Mouse (Mus musculus) heart, adult 8-10 months (tissue): ENCODE results near the gene Palm2. TPM values are rescaled to one million over a fixed set of nuclear protein-coding genes. Genes with fewer than 3 reads are reported as not detected.

Experiments used
- DNase-seq: peaks from one replicate; pipeline ENCODE4 v3.0.0; 2022; ENCODE audit warnings: low spot score
- total RNA-seq, 4 experiments: library from RNA; stranded (reverse); gene quantifications; 2 replicates each; pipeline ENCODE4 v1.2.4; 2022

Palm2 gene
- total RNA-seq, 4 experiments from 2014 or later = 12.3 to 24.6 (median 13.4) TPM

GRCm38 (mm10) chr4:57569069-57569355 is 135.0 kb downstream of the Palm2 start:
- peak; percentile 35 for DNase-seq

- no peak for DNase-seq
Measured at GRCm38 (mm10) chr4:57569711-57570110, 135.7 kb downstream of the Palm2 start.

- DNase-seq = no peak
Measured at GRCm38 (mm10) chr4:57570229-57570628, 136.2 kb downstream of the Palm2 start.

GRCm38 (mm10) chr4:57574181-57574580 is 140.1 kb downstream of the Palm2 start:
- no peak for DNase-seq

DNA sequence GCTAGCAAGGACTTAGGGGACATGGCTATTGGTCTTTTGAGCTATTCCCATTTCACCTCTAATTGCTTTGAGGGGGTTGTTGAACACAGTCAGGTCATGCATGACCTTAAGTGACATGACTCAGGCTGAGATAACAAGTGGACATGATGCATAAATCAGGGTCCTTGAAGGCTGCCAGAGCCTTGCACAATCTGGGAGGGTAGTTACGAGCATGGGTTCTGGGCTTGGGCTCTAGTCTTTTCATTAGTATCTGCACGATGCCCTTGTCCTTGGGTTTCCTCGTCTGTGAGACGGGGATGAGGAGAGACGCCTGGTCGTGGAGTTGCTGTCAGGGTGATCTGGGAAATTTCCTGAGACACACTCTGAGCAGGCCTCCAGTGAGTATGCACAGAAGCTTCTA is 140.6 kb downstream of the Palm2 start:
- no peak for DNase-seq

DNA sequence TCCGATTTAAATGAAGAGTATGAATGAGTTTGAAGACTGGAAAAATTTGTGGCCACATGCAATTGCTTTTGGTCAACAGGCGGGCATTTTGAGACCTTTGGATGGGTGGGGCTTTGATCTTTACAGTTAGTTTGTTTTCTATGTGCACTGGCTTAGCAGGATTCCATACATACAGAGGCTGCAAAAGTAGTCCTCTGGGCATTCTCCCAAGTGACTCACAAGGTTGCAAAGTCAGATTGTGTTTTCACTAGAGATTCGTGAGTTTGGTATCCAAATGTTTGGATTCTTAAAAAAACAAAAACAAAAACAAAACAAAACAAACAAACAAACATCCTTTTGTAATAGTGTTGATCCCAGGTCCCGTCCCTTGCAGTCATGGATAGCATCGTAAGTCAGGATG is 141.6 kb downstream of the Palm2 start:
- no peak for DNase-seq

GRCm38 (mm10) chr4:57576095-57576494 is 142.0 kb downstream of the Palm2 start:
- DNase-seq = no peak

DNA sequence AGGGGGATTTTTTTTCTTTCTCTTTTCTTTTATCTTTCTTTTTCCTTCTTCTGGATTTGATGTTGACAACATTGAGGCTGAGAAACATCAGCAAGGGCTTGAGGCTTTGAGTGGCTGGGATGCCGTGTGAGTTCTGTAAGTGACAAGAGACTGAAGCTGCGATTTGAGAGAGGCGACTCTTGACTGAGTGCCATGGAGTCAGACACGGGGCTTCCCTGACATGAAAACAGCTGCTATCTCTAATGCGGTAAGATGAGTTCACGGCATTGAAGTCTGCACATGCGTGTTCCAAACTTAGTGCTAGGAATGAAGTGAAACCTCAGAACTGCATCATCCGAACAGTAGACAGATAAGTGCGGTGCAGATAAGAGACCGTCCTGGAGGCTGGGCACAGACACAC is 145.6 kb downstream of the Palm2 start:
- no peak for DNase-seq

GRCm38 (mm10) chr4:57585281-57585800 is 151.3 kb downstream of the Palm2 start:
- DNase-seq = no peak

- DNase-seq = no peak
Measured at GRCm38 (mm10) chr4:57586933-57587658, 153.0 kb downstream of the Palm2 start.

- peak; percentile 45 for DNase-seq
Measured at GRCm38 (mm10) chr4:57588356-57588755, 154.3 kb downstream of the Palm2 start.

DNA sequence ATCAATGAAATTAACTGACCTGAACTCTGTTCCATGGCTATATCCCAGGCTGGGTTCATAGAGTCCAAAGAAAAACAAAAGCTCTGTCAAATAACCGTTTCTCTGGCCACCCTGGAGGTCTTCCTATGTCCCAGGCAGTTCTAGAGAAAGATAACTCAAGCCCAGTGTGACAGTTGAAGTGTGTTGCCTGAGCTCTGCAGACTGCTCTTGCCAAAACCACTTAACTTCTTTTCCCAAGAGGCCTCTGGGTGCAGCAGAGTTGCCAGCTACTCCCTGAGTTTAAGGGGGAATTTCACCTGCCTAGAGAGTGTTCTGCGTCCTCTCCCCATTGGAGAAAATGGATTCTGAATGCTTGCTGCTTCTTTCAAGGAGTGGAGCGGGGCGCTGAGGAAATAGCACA is 158.7 kb downstream of the Palm2 start:
- peak; percentile 49 for DNase-seq

GRCm38 (mm10) chr4:57599946-57600345 is 165.9 kb downstream of the Palm2 start:
- DNase-seq = no peak

DNA sequence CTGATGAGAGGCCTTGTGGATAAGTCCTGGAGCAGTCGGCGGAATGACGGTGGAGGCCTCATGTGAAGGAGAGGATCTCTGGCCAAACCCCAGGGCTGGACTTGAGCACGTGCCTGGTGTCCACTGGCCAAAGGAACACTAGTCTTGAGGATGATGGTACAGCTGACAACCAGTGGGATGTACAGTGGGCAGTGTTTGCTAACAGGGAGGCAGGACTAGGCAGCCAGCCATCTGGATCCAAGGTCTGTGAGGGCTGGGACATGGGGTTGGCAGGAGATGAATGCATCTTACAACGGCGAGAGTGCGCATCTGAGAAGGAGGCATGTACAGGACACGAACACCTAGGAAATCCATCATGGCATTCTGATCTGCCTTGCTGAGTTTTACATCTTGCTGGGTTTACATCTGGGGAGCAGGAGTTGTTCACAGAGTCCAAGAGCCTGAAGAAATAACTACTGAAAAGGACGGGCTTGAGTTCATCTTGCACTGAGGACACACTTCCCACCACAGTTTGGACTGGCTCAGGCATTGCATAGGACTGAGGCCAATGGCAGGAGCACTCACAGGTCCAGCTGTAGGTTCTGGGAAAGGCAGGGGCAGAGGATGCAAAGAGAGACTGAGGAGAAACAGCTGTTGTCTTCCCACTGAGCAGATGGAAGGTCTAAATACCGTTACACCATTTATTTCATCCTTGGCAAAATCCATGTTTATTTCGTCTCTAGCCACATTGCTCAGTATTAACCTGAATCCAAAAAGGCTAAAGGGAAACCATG is 166.8 kb downstream of the Palm2 start:
- DNase-seq = no peak

DNA sequence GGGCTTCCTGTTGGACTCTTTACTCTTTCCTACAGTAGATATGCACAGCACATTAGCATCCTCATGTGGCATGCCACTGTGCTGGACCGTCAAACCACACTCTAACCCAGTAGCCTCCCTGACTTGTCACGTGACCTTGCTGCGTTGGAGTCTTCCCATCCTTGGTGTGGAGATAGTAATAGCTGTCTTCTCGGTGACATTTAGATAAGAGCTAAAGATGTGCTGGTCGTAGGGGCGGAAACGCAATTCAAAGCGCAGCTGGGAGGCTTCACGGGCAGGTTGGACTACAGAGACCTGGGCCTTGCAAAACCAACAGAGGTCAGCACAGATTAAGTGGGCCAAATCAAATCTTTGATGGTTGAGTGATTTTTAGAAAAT is 167.4 kb downstream of the Palm2 start:
- no peak for DNase-seq

DNA sequence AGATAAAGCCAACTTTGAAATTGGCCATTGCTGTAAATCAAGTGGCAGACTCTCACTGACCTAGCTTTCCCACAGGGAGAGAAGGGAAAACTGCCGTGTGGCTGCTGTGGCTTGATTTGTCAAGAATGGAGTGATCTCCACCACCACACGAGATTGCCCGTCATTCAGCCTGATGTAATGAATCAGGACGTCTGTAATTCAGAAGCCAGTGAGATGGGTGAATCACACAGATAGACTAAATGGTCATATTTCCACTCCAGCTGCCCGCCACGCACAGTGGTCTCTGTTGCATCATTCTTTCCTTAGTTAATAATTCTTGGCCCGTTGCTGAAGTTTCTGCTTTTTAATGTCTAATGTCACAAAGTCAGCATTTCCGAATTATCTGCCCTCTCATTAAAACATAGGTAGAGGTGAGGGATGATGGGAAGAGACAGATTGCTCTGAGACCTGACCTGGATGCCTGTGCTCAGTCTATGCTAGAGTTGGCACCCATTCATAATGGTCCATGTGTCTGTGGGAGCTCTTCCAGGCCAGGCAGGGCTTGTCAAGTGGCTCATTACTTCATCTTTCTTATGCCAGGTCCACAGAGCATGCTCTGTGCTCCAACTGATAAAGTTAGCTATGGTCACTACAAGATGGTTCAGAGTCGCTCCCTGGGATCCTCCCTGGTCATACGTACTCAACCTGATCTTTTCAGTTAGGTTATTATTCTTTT is 168.0 kb downstream of the Palm2 start:
- peak; percentile 19 for DNase-seq

GRCm38 (mm10) chr4:57606258-57606657 is 172.2 kb downstream of the Palm2 start:
- peak; percentile 52 for DNase-seq

DNA sequence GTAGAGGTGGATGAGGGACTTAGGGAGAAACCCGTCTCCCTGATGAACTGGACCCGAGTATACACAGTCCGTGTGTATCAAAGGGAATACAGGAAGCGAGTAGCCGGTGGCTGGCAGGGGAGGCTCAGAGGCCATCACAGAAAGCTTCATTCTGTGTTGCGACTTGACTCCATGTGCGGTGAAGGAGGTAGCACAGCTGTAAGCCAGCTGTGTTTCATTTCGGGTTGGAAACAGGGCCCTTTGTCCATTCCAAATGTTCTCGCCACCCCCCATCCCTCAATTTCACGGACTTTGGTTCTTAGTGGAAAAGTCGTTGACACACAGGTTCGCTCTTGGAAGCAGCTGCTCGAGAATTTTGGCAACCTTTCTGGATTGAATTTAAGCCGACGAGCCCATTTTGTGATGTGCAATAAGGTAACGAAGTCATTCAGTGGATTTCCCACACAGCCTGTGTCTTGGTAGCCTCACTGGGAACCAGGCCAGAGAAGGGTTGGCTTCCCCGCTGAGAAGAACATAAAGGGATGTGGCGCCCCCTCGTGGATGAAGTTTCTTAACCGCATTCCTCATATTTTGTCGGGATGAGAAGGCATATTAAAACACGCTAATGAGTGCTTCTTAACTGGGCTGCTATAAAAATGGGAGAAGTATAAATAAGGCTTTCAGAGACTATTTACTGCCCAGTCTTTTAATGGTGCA is 173.3 kb downstream of the Palm2 start:
- DNase-seq = peak; percentile 88

GRCm38 (mm10) chr4:57611303-57612077 is 177.4 kb downstream of the Palm2 start:
- peak; percentile 23 for DNase-seq

DNA sequence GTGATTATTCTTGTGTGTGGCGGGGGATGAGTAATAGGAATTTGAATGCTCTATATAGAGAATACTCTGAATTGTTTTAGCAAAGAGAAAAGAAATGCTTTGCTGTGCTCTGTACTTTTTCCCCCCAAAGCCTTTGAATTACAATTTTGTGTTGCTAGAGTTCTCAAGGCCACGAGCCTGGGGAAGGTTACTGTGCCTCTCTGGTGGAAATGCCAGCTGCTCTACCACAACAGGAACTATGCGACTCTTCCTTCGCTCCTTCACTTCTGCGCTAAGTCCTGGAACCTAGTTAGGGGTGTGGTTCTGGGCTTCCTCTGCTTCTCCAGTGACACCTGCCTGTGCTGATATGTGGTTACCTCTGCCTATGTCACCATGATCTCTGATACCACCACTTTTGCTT is 178.7 kb downstream of the Palm2 start:
- DNase-seq = no peak

GRCm38 (mm10) chr4:57614686-57615085 is 180.6 kb downstream of the Palm2 start:
- no peak for DNase-seq
